Mouse (Mus musculus) heart, adult 2 months (tissue): ENCODE results near the gene Phospho1.

Experiments used
- CTCF ChIP-seq: fragments of 200-600 bp; IDR thresholded peaks from 2 replicates; pipeline ENCODE4 v1.8.1; 2022; ENCODE audit warnings: antibody characterized with exemption, mild to moderate bottlenecking, moderate library complexity
- POLR2A ChIP-seq: fragments of 200-500 bp; IDR thresholded peaks from 2 replicates; pipeline ENCODE4 v1.6.1; 2011; ENCODE audit warnings: mild to moderate bottlenecking, low read depth, low read length, control low read depth; ENCODE audit not compliant: insufficient read depth

DNA sequence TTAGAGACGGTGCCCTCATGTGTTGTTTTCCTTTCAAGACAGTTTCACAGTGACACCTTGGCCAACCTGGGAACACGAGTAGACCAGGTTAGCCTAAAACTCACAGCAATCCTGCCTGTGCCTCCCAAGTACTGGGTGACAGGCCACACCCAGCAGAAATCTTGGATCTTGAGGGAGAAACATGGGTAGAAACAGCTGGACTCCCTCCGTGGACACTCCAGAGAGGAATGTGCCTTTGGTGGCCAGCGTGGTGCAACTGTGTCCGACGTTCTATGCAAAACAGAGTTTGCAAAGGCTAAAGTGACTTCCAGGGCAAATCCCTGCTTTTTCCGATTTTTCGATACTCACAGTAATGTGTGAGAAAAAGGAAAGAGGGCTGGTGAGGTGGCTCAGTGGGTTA is 43.8 kb upstream of the Phospho1 start:
- TF ChIP-seq CTCF (no peak), POLR2A (no peak)
